Mouse (Mus musculus) monocyte, adult 2 months (primary cell): Measurements from ENCODE around the gene Krt76.

Experiments
- DNase-seq, 2 experiments: peaks; one replicate each; pipeline ENCODE4 v3.0.0; 2022; ENCODE audit warnings: low spot score in 2 of 2, low read depth in 1 of 2

The Krt76 gene

GRCm38 (mm10) chr15:101892820-101893219 lies at the start of gene Krt76:
Gene Krt76 (minus strand): TSS chr15:101892920.
- no peak for DNase-seq

GRCm38 (mm10) chr15:101941948-101942347 lies 49.2 kb upstream of the Krt76 start:
- DNase-seq, result no peak

GRCm38 (mm10) chr15:101940274-101940829 lies 47.6 kb upstream of the Krt76 start, which contains the start of gene Krt79:
Gene Krt79 (minus strand): TSS chr15:101940324.
- DNase-seq, result no peak

- no peak for DNase-seq
Measured at GRCm38 (mm10) chr15:101938600-101939308, 46.0 kb upstream of the Krt76 start.

GRCm38 (mm10) chr15:101933024-101933423 lies 40.3 kb upstream of the Krt76 start:
- no peak for DNase-seq

- no peak for DNase-seq
Measured at GRCm38 (mm10) chr15:101929666-101930065, 36.9 kb upstream of the Krt76 start.

GRCm38 (mm10) chr15:101929087-101929486 lies 36.4 kb upstream of the Krt76 start:
- no peak for DNase-seq

GRCm38 (mm10) chr15:101927340-101928080 lies 34.8 kb upstream of the Krt76 start:
- no peak for DNase-seq

- DNase-seq, result no peak
Measured at GRCm38 (mm10) chr15:101925041-101925440, 32.3 kb upstream of the Krt76 start.

- no peak for DNase-seq
Measured at GRCm38 (mm10) chr15:101924635-101925034, 31.9 kb upstream of the Krt76 start, which contains the start of gene Krt4. Gene Krt4 (minus strand): TSS chr15:101924735.

GRCm38 (mm10) chr15:101922296-101922695 lies 29.6 kb upstream of the Krt76 start:
- no peak for DNase-seq

GRCm38 (mm10) chr15:101916072-101916471 lies 23.4 kb upstream of the Krt76 start:
- DNase-seq, result no peak

GRCm38 (mm10) chr15:101904849-101905248 lies 12.1 kb upstream of the Krt76 start:
- no peak for DNase-seq

GRCm38 (mm10) chr15:101902171-101903149 lies 9.7 kb upstream of the Krt76 start:
- DNase-seq, result no peak

GRCm38 (mm10) chr15:101895216-101895615 lies 2.5 kb upstream of the Krt76 start:
- DNase-seq, result no peak

GRCm38 (mm10) chr15:101879776-101880175 lies 12.9 kb downstream of the Krt76 start:
- no peak for DNase-seq

- no peak for DNase-seq
Measured at GRCm38 (mm10) chr15:101878041-101878440, 14.7 kb downstream of the Krt76 start.

- no peak for DNase-seq
Measured at GRCm38 (mm10) chr15:101874383-101874782, 18.3 kb downstream of the Krt76 start.

GRCm38 (mm10) chr15:101873231-101873630 lies 19.5 kb downstream of the Krt76 start:
- no peak for DNase-seq

GRCm38 (mm10) chr15:101869431-101869830 lies 23.3 kb downstream of the Krt76 start, which contains the start of gene Krt77:
Gene Krt77 (minus strand): TSS chr15:101869705.
- DNase-seq, result no peak

GRCm38 (mm10) chr15:101866754-101867153 lies 26.0 kb downstream of the Krt76 start:
- DNase-seq, result no peak
